Mouse (Mus musculus) gastrocnemius, adult 8-10 months (tissue): ENCODE measurements around the gene Trim44. TPM values are rescaled to one million over a fixed set of nuclear protein-coding genes. Genes with fewer than 3 reads are reported as not detected.

Experiments
- DNase-seq, 2 experiments: peaks; one replicate each; pipeline ENCODE4 v3.0.0; 2022; ENCODE audit warnings: low spot score in 2 of 2
- total RNA-seq, 4 experiments: library from RNA; stranded (reverse); gene quantifications; 2 replicates each; pipeline ENCODE4 v1.2.4; 2022

Trim44 gene
- total RNA-seq = 10 to 100 TPM; 11.9 to 16.5 (median 14.8) TPM

DNA sequence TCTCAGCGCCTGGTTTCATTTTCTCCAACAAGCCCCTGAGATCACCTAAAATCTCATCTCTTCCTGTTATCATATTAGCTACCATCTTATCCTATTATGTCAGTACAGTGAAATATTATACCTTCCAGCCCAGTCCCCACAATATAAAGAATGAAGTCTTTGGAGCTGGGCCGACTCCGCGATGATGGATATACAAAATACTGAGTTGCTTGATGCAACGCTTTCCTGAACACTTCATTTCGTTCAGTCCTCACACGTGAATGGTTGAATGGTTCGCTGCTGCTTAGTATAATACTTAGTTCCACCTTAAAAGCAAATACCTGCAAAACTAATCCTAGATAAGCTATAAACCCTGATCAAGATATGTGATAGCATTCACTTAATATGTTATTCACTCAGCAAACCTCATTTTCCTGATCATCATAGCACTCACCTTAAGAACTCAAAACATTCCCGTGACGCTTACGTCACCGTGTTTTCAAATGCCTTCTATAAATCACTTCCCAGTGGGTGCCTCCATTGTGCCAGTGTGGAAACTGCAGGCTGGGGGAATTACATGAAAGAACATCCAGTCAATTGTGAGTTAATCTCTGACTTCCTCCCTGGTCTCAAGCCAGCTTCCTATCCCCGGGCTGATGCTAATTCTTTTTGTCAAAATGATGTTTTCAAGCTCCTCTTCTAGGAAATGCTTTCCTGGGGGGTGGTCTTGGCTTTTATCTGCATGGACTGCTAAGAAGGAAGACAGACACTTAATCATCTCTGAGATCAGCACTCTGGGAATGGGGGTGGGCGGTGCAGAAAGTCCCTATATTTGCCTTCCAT is at the start of gene Trim44:
Gene Trim44, minus strand, starts transcription at position 466 of the 822 bp plus-strand sequence.
- DNase-seq = no peak

DNA sequence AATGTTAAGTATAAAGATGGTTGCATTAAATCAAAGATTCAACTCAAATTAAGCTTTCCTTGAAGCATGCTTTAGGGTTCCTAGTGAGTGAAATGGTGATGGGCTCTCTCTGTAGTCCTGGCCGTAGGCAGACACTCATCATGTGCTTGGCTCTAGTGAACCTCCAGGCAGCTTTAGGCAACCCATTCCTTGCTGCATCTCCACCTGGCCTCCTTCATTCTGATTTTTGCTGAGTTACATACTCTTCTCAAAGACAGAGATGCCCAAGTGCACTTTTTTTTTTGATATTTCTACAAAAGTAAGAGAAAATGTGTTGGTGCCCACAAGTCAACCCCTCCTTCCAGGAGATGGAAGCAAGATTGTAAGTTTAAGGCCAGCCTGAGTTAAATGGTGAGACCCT is 47.5 kb upstream of the Trim44 start:
- no peak for DNase-seq

DNA sequence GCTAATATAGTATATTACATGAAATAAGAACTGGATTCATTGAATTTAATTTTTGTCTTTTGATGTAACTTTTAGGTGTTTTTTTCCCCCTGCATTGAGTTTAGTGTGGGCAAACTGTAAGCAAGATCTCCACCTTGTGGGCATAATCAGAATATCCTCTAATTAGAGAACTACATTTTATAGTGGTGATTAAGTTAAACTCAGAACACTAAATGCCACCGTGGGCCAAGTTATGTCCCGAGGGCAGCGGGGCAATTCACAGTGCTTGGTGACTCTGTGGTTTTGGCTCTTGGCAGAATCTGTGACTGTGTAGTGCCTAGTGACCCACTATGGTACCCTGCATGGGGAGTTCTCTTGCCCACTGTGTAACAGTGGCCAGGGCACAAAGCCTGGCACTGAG is 45.8 kb upstream of the Trim44 start:
- no peak for DNase-seq

GRCm38 (mm10) chr2:102451671-102452549 is 44.3 kb upstream of the Trim44 start, which contains the start of gene Fjx1:
Gene Fjx1, minus strand, starts transcription at chr2:102452499.
- no peak for DNase-seq

DNA sequence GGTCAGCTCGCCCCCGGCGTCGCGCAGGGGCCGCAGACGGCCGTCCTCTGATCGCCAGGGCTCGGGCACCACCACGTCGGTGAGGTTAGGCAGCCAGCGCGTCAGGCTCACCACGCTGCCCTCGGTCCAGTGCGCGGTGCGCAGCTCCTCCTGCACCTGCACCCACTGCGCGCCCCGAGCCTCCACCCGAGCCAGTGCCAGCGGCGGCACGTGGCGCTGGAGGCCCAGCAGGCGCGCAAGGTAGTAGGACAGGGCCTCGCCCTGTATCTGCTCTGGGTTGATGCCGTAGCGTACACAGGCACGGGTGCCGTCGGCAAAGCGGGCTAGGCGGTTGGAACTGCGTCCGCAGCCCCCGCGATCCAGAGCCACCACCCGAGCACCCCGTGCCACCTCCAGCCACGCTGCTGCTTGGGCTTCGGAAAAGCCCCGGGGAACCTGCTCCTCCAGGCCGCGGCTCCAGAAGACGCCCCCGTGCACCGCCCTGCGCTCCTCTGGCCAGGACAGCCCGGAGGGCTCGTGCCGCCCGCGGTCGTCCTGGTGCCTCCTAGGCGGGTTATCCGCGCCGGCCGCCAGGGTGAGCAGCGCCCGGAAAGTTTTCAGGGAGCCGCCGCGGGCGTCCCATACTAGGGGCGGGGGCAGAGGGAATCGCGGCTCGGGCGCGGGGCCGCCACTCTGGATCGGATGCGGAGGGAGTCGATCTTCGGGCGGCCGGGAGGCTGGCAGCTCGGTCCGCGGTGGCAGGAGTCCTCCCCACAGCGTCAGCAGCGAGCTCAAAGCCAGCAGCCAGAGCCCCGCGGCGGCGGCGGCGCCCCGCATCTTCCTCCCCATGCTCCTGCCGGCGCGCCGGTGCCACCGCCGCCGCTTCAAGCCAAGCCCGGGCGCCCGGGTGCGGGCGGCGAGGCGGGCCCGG is 43.4 kb upstream of the Trim44 start:
- peak in 1 of 2 experiments; percentile 4 for DNase-seq

- DNase-seq = peak; percentile 18 to 22
Measured at GRCm38 (mm10) chr2:102450248-102450760, 42.7 kb upstream of the Trim44 start.

DNA sequence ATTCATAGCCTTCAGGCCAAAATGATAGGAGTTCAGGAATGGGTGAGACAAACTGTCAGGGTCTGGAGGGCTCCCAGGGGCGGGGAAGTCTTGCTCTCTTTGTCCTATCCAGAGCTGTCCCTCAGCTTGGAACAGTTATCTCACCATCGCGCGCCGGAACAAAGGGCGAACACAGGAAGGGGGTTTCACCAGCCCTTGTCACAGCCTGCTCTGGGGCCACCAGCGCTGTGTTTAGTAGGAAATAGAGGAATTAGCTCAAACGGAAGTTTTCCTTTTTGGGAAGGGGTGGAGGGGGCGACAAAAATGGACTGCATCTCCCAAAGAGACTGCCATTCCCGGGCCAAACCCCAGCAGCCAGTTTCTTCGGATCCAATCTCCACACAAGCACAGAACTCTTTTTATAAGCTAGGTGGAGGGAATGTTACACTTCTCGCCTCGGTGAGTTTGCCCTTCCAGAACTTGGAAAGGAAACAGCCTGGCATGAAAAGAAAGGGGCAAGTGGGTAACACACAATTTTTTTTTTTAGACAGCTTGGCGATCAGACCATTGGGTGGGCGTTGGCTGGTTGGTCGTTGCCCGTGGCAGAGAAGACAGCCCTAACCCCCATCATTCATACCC is 42.1 kb upstream of the Trim44 start:
- no peak for DNase-seq

DNA sequence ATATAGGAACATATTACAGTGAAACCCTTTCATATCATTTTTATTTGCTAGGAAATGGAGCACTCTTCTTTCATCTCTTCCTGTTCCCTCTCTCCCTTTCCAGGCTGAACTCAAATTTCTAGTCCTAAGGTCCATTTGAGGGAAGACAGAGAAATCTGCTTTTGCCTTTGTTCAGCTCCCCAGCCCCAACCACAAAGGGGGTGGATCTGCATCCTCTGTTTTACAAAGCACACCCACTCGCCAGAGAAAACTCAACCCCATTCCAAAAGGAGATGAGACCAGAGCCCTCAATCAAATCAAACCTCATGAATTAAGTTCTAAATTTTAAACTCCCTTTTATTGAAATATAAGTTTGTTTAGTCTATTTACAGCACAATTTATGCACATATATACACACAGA is 41.4 kb upstream of the Trim44 start:
- DNase-seq = no peak

DNA sequence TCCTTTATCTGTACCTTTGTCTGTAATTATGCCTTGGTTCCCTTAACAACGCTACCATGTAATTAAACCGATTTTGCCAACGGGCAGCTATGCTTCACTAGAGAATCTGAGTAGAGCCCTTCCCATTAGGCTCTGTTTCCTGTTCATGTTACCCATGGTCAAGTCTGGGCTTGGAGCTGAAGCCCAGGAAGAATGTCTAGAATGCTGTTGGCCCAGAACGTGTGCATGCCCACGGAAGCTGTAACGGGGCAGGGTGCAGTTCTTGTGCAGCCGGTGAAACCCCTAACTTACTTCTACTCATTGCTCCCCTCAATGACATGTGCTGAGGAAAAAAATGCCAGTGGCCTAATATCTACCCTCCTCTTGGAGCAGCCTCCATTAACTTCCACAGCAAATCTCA is 40.2 kb upstream of the Trim44 start:
- DNase-seq = no peak

- no peak for DNase-seq
Measured at GRCm38 (mm10) chr2:102446851-102447250, 39.2 kb upstream of the Trim44 start.

DNA sequence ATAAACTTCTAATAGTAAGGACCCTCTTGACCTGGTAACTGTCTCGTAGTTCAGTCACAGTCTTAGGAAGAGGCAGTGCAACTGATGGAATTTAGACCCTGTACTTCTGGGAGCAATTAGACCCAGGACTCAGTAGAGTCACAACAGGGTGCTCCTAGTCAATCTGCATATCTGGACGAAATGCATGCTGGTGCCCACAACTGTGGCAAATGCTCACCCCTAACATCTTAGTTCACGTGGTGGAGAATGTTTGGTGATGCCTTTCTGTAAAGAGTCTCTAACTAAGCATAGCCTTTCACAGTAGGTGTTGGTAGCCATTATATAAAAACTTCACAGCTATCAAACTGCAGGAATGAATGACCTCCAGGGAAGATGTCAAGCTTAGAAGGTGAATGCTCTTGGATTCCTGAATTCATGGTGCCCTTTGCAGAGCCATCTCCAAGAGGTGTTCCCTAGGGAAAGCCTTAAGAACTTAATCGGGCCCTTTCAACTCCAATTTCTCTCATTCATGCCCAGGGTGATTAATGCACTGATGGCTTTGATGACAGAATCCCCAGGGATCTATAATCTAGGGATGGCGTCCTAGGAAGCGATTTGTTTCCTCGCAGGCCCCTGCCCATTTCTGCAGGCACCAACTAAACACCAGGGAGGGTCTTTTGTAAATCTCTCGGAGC is 29.9 kb upstream of the Trim44 start:
- no peak for DNase-seq

GRCm38 (mm10) chr2:102433879-102434278 is 26.3 kb upstream of the Trim44 start:
- no peak for DNase-seq

DNA sequence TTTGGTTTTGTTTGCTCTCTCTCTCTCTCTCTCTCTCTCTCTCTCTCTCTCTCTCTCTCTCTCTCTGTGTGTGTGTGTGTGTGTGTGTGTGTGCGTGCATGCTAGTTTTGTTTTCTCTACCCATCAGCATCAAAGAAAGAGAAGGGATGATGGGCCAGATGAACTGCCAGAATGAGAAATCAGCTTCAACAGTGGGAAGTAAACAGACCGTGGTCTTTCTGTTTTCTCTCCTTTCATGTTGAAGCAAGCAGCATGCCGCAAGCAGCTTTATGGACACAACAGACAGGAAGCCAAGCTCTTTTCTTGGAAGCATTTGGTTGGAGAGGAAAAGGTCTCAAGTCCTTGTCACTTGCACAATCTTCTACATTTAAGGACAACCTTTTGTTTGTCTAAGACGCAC is 23.5 kb upstream of the Trim44 start:
- DNase-seq = no peak

- no peak for DNase-seq
Measured at GRCm38 (mm10) chr2:102427974-102428373, 20.3 kb upstream of the Trim44 start.

- DNase-seq = no peak
Measured at GRCm38 (mm10) chr2:102426434-102426833, 18.8 kb upstream of the Trim44 start.

- DNase-seq = no peak
Measured at GRCm38 (mm10) chr2:102416149-102416743, 8.6 kb upstream of the Trim44 start.

DNA sequence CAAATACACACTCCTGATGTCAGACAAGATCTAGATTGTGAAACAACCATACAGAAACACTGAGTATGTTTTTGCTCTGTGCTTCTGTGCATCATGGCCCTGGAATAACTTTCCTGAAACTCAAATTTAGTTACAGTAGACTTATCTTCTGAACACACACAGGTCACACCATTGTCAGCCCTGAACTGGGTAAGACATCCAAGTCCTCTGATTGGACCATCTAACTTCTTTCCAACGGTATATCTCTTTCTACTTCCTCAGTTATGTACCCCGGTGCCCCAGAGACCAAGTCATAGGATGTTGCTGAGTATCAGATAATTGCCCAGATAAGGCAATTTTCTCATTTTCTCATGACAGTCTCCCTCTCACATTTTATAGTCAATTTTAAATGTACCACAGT is 5.1 kb upstream of the Trim44 start:
- no peak for DNase-seq

DNA sequence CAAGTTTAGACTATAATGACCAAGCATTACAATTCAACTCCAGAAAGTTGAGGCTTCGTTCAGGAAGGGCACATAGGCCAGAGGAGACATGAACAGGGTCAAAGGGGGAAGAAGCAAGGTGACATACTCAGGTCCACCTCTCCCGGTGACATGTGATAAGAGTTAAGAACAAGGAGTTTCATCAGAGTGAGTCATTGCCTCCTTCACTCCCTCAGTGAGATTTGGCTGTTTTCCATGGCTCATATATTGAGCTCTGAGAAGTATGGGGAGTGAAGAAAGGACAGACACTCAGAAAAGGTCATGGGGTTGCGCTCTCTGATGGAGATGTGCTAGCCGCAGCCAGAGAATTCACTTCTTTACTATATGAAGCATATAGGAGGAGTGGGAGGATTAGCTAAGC is 3.0 kb upstream of the Trim44 start:
- no peak for DNase-seq

- no peak for DNase-seq
Measured at GRCm38 (mm10) chr2:102409741-102410140, 2.1 kb upstream of the Trim44 start.
